Mouse (Mus musculus) hindbrain, embryonic 16.5 days (tissue): Measurements from ENCODE around the gene Tasp1. TPM values are rescaled to one million over a fixed set of nuclear protein-coding genes. Genes with fewer than 3 reads are reported as not detected.
"Not testable (repeated sequence)": the region's sequence is repeated elsewhere in the genome, so short reads cannot be mapped to it uniquely, and the experiment has no call there.

Experiments
- ATAC-seq: fragments of 200-750 bp; cut with Nextera tagmentation; 2 replicates; pipeline ENCODE4 v1.8.0; 2017; ENCODE audit warnings: moderate TSS enrichment, moderate library complexity
- H3K27ac ChIP-seq: fragments of 300-500 bp; sonication (generic); 2 replicates; pipeline ENCODE4 v1.5.1; 2014; ENCODE audit warnings: low read depth, mild to moderate bottlenecking, control low read depth, low read length, moderate library complexity
- H3K27me3 ChIP-seq: fragments of 300-500 bp; sonication (generic); replicated peaks from 2 replicates; pipeline ENCODE4 v1.6.1; 2014; ENCODE audit warnings: low read length; ENCODE audit not compliant: control insufficient read depth, insufficient read depth
- H3K36me3 ChIP-seq: fragments of 300-500 bp; sonication (generic); 2 replicates; pipeline ENCODE4 v1.6.1; 2014; ENCODE audit warnings: mild to moderate bottlenecking, low read length, moderate library complexity, mixed read lengths; ENCODE audit not compliant: control insufficient read depth, insufficient read depth
- H3K4me1 ChIP-seq: fragments of 300-500 bp; sonication (generic); 2 replicates; pipeline ENCODE4 v1.6.1; 2014; ENCODE audit warnings: low read depth, low read length; ENCODE audit not compliant: control insufficient read depth, insufficient read depth
- H3K4me2 ChIP-seq: fragments of 300-500 bp; sonication (generic); 2 replicates; pipeline ENCODE4 v1.6.1; 2014; ENCODE audit warnings: mild to moderate bottlenecking, low read length, control low read depth, moderate library complexity
- H3K4me3 ChIP-seq: fragments of 300-500 bp; sonication (generic); 2 replicates; pipeline ENCODE4 v1.5.1; 2014; ENCODE audit warnings: mild to moderate bottlenecking, low read length, control low read depth, moderate library complexity
- H3K9ac ChIP-seq: fragments of 300-500 bp; sonication (generic); 2 replicates; pipeline ENCODE4 v1.6.1; 2014; ENCODE audit warnings: low read depth, mild to moderate bottlenecking, control low read depth, low read length, moderate library complexity
- H3K9me3 ChIP-seq: fragments of 300-500 bp; sonication (generic); 2 replicates; pipeline ENCODE4 v1.6.1; 2014; ENCODE audit warnings: mild to moderate bottlenecking, low read length, moderate library complexity; ENCODE audit not compliant: control insufficient read depth
- WGBS: fragments of 180-500 bp; shearing (Covaris S2); extraction: QIAGEN DNeasy Blood & Tissue Kit; methylation state at CpG from one replicate; pipeline ENCODE4 v1.1.7; 2014; 5-methylcytosine and 5-hydroxymethylcytosine counted together
- polyA plus RNA-seq: library from polyadenylated mRNA; unstranded; fragments of >200 nt; fragmentation: Nextera tagmentation; extraction: Ambion mirVana; gene quantifications from 2 replicates; pipeline ENCODE4 v1.2.1, GENCODE M21; 2015

The Tasp1 gene
- polyA plus RNA-seq, 1 experiment from 2014 or later = 24.6 TPM

- 90% methylated on average over 3 of the region's 3 CpGs for WGBS
- ATAC-seq = no peak
Measured at GRCm38 (mm10) chr2:140007406-140007805, 59.2 kb downstream of the Tasp1 start.

GRCm38 (mm10) chr2:139998170-139998569 lies 68.4 kb downstream of the Tasp1 start:
- Histone ChIP-seq H3K4me1 (no peaks in the 10 kb centered on the region), H3K4me3 (no peak overlapping the region), H3K9me3 (no peaks in the 10 kb centered on the region), H3K4me2 (no peak overlapping the region), H3K27ac (no peak overlapping the region), H3K9ac (no peak overlapping the region), H3K27me3 (no peaks in the 10 kb centered on the region), H3K36me3 (no peaks in the 10 kb centered on the region)
- no peak for ATAC-seq
- 94% methylated on average over 2 of the region's 2 CpGs for WGBS

More at GRCm38 (mm10) chr2:140007406-140007805, 59.2 kb downstream of the Tasp1 start:
- H3K4me2 ChIP-seq = no peak overlapping the region
- no peak overlapping the region for H3K4me3 ChIP-seq
- no peaks in the 10 kb centered on the region for H3K4me1 ChIP-seq
- no peak overlapping the region for H3K27ac ChIP-seq
- no peak overlapping the region for H3K9ac ChIP-seq
- H3K36me3 ChIP-seq = peaks cover 2% of the 10 kb centered on the region; the same call in 1 of the 2 replicates
- no peaks in the 10 kb centered on the region for H3K9me3 ChIP-seq
- H3K27me3 ChIP-seq = no peaks in the 10 kb centered on the region

GRCm38 (mm10) chr2:139989907-139990306 lies 76.7 kb downstream of the Tasp1 start:
- H3K4me2 ChIP-seq, H3K4me3 ChIP-seq, H3K27me3 ChIP-seq, H3K9ac ChIP-seq, ATAC-seq, H3K27ac ChIP-seq, H3K36me3 ChIP-seq, H3K9me3 ChIP-seq, H3K4me1 ChIP-seq: not testable (repeated sequence)
- WGBS = 90% methylated on average over 1 of the region's 1 CpGs

GRCm38 (mm10) chr2:139967451-139967850 lies 99.2 kb downstream of the Tasp1 start:
- whole genome bisulfite sequencing = 79% methylated on average over 2 of the region's 2 CpGs
- ATAC-seq = no peak
- no peaks in the 10 kb centered on the region for H3K36me3 ChIP-seq
- H3K4me1 ChIP-seq = no peaks in the 10 kb centered on the region
- no peaks in the 10 kb centered on the region for H3K9me3 ChIP-seq
- H3K27me3 ChIP-seq = no peaks in the 10 kb centered on the region
- no peak overlapping the region for H3K9ac ChIP-seq
- H3K27ac ChIP-seq = no peak overlapping the region
- no peak overlapping the region for H3K4me2 ChIP-seq
- no peak overlapping the region for H3K4me3 ChIP-seq

GRCm38 (mm10) chr2:139966288-139966687 lies 100.3 kb downstream of the Tasp1 start:
- Histone ChIP-seq H3K9ac (no peak overlapping the region), H3K27me3 (no peaks in the 10 kb centered on the region), H3K27ac (no peak overlapping the region), H3K4me3 (no peak overlapping the region), H3K4me1 (no peaks in the 10 kb centered on the region), H3K36me3 (no peaks in the 10 kb centered on the region), H3K4me2 (no peak overlapping the region), H3K9me3 (no peaks in the 10 kb centered on the region)
- no peak for ATAC-seq
- WGBS = 57% methylated on average over 3 of the region's 3 CpGs

- ATAC-seq = no peak
- no peaks in the 10 kb centered on the region for H3K36me3 ChIP-seq
- H3K27ac ChIP-seq = no peak overlapping the region
- 47% methylated on average over 1 of the region's 1 CpGs for WGBS
- H3K9me3 ChIP-seq = no peaks in the 10 kb centered on the region
- no peaks in the 10 kb centered on the region for H3K27me3 ChIP-seq
- no peak overlapping the region for H3K4me2 ChIP-seq
- no peak overlapping the region for H3K9ac ChIP-seq
- H3K4me3 ChIP-seq = no peak overlapping the region
- H3K4me1 ChIP-seq = no peaks in the 10 kb centered on the region
Measured at GRCm38 (mm10) chr2:139948843-139949242, 117.8 kb downstream of the Tasp1 start.

- 29% methylated on average over 2 of the region's 2 CpGs for WGBS
- ATAC-seq = no peak
- Histone ChIP-seq H3K4me3 (no peak overlapping the region), H3K9me3 (no peaks in the 10 kb centered on the region), H3K27ac (no peak overlapping the region), H3K4me1 (no peaks in the 10 kb centered on the region), H3K4me2 (no peak overlapping the region), H3K27me3 (no peaks in the 10 kb centered on the region), H3K9ac (no peak overlapping the region), H3K36me3 (peaks cover 7% of the 10 kb centered on the region)
Measured at GRCm38 (mm10) chr2:139937581-139937980, 129.0 kb downstream of the Tasp1 start.

GRCm38 (mm10) chr2:139934577-139934976 lies 132.0 kb downstream of the Tasp1 start:
- Histone ChIP-seq H3K4me2 (no peak overlapping the region), H3K9me3 (no peaks in the 10 kb centered on the region), H3K4me3 (no peak overlapping the region), H3K36me3 (no peaks in the 10 kb centered on the region), H3K4me1 (no peaks in the 10 kb centered on the region), H3K9ac (no peak overlapping the region), H3K27me3 (no peaks in the 10 kb centered on the region), H3K27ac (no peak overlapping the region)
- no peak for ATAC-seq
- 84% methylated on average over 10 of the region's 10 CpGs for WGBS

- Histone ChIP-seq H3K27me3 (no peaks in the 10 kb centered on the region), H3K9me3 (no peaks in the 10 kb centered on the region), H3K27ac (no peak overlapping the region), H3K4me1 (no peaks in the 10 kb centered on the region), H3K4me3 (no peak overlapping the region), H3K9ac (no peak overlapping the region), H3K36me3 (no peaks in the 10 kb centered on the region), H3K4me2 (no peak overlapping the region)
- no peak for ATAC-seq
- WGBS = 87% methylated on average over 4 of the region's 4 CpGs
Measured at GRCm38 (mm10) chr2:139934033-139934572, 132.5 kb downstream of the Tasp1 start.

GRCm38 (mm10) chr2:139932211-139932610 lies 134.4 kb downstream of the Tasp1 start:
- Histone ChIP-seq H3K9ac (no peak overlapping the region), H3K4me2 (no peak overlapping the region), H3K27ac (no peak overlapping the region), H3K4me1 (no peaks in the 10 kb centered on the region), H3K9me3 (no peaks in the 10 kb centered on the region), H3K36me3 (no peaks in the 10 kb centered on the region), H3K4me3 (no peak overlapping the region), H3K27me3 (no peaks in the 10 kb centered on the region)
- WGBS = 70% methylated on average over 2 of the region's 2 CpGs
- ATAC-seq = no peak
